Mouse (Mus musculus) lung, adult 2 months (tissue): ENCODE measurements around the gene Sumo3.

Experiments used
- CTCF ChIP-seq: fragments of 200-500 bp; IDR thresholded peaks from 2 replicates; pipeline ENCODE4 v1.5.1; 2011; ENCODE audit warnings: mild to moderate bottlenecking, low read length, control low read depth; ENCODE audit not compliant: insufficient read depth
- POLR2A ChIP-seq: fragments of 200-500 bp; IDR thresholded peaks from 2 replicates; pipeline ENCODE4 v1.6.1; 2011; ENCODE audit warnings: low read depth, mild to moderate bottlenecking, control low read depth, low read length, borderline replicate concordance; ENCODE audit errors: extremely low read depth

DNA sequence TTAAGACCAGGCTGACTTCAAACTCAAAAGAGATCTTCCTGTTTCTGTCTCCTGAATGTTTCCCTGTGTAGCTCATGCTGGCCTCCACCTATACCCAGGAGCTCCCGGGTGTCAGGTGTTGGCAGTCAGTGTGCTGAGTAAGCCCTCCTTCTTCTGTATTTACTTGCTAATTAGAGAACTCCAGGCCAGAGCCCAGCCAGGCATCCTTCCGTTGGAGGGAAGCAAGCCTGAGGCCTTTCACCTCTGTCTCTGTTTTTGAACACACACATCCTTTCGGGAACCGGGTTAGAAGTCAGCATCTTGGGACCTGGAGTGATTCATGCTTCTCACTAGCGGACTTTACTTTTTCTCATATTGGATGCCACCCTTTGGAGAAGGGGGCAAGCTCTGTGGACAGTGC is 1.5 kb downstream of the Sumo3 start:
- TF ChIP-seq POLR2A, result no peak
- no peak for TF ChIP-seq CTCF
